Mouse (Mus musculus): Measurements from ENCODE around the gene Zscan29.

DNA sequence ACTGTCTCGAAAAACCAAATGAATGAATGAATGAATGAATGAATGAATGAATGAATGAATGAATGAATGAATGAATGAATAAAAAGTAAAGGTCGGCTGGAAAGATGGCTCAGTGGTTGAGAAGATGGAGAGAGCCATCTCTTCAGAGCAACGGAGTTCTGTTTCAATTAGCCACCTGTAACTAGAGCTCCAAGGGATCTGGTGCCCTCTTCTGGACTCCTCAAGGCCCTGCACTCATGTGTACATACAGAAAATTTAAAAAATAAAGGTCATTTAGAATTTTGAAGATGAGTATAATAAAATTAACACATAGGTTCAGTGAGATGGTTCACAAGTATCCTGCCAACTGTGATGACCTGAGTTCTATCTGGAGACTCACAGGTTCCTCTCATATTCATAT is 17.8 kb downstream of the Zscan29 start:
- no peak for TF ChIP-seq POLR2A (IDR thresholded peaks at IDR 0.05; ENCODE audit: control insufficient read depth in 1 of 2, insufficient read depth in 1 of 2, low read depth in 1 of 2, low read length in 2 of 2, poor library complexity in 1 of 2)
- TF ChIP-seq MAFK (IDR thresholded peaks at IDR 0.05; ENCODE audit: borderline replicate concordance, low read depth, low read length) = no peak
